Mouse (Mus musculus) adrenal gland, postnatal 36 days (tissue): ENCODE data around the gene Kif3a. TPM values are rescaled to one million over a fixed set of nuclear protein-coding genes. Genes with fewer than 3 reads are reported as not detected.
A peak's percentile ranks its signal among the peaks of the same experiment; 100 is the strongest.

ENCODE experiments used
- DNase-seq, 2 experiments: peaks; one replicate each; pipeline ENCODE4 v3.0.0; 2021; ENCODE audit warnings: mixed read lengths in 1 of 2
- long read RNA-seq, 2 experiments: library from polyadenylated mRNA; stranded (forward); transcript quantifications; one replicate each; pipeline ENCODE4 v2.0.0; 2021; ENCODE audit warnings: borderline sequencing depth in 2 of 2
- total RNA-seq, 2 experiments: library from RNA; stranded (reverse); gene quantifications; 2 replicates each; pipeline ENCODE4 v1.2.3; 2021

Gene Kif3a
- total RNA-seq = 10 to 100 TPM; 24.1 to 31.1 TPM
- long read RNA-seq, experiment 1, transcript Kif3a-201 (17 exons, 2,290 nt) = major isoform, 10 of 33 reads
- long read RNA-seq, experiment 1, partial matches to known transcripts = 20 of 33 reads
- long read RNA-seq, experiment 1, other reads (novel, unspliced or antisense) = 3 of 33 reads
- long read RNA-seq, experiment 2, partial matches to known transcripts = 0 of 4 reads
- long read RNA-seq, experiment 2, other reads (novel, unspliced or antisense) = 1 of 4 reads

GRCm38 (mm10) chr11:53567224-53568014 lies at the start of gene Kif3a:
Kif3a (plus strand) TSS chr11:53567379.
- peak; percentile 96 for DNase-seq

- no peak for DNase-seq
These were observed 48.4 kb upstream of the Kif3a start for GRCm38 (mm10) chr11:53518759-53519158.

- peak; percentile 67 to 82 for DNase-seq
These were observed 47.7 kb upstream of the Kif3a start, which contains the start of gene Sept8 for GRCm38 (mm10) chr11:53519207-53520121. Sept8 (plus strand) TSS chr11:53519257.

GRCm38 (mm10) chr11:53520122-53520978 lies 46.8 kb upstream of the Kif3a start:
- DNase-seq = peak; percentile 56 to 63

GRCm38 (mm10) chr11:53521120-53521820 lies 45.9 kb upstream of the Kif3a start:
- DNase-seq = no peak

GRCm38 (mm10) chr11:53521821-53522131 lies 45.4 kb upstream of the Kif3a start:
- DNase-seq = no peak

- DNase-seq = no peak
These were observed 44.8 kb upstream of the Kif3a start for GRCm38 (mm10) chr11:53522362-53522761.

- DNase-seq = no peak
These were observed 44.2 kb upstream of the Kif3a start for GRCm38 (mm10) chr11:53522930-53523329.

GRCm38 (mm10) chr11:53523545-53524405 lies 43.4 kb upstream of the Kif3a start:
- no peak for DNase-seq

GRCm38 (mm10) chr11:53524905-53525304 lies 42.3 kb upstream of the Kif3a start:
- DNase-seq = peak; percentile 37 to 48

GRCm38 (mm10) chr11:53525461-53525860 lies 41.7 kb upstream of the Kif3a start:
- no peak for DNase-seq

GRCm38 (mm10) chr11:53528397-53529252 lies 38.6 kb upstream of the Kif3a start:
- no peak for DNase-seq

- DNase-seq = peak; percentile 48
These were observed 38.0 kb upstream of the Kif3a start for GRCm38 (mm10) chr11:53529253-53529557.

- DNase-seq = no peak
These were observed 37.2 kb upstream of the Kif3a start for GRCm38 (mm10) chr11:53530001-53530400.

- DNase-seq = no peak
These were observed 35.5 kb upstream of the Kif3a start for GRCm38 (mm10) chr11:53531578-53532230.

GRCm38 (mm10) chr11:53532231-53532620 lies 35.0 kb upstream of the Kif3a start:
- DNase-seq = no peak

- peak; percentile 36 to 38 for DNase-seq
These were observed 28.1 kb upstream of the Kif3a start for GRCm38 (mm10) chr11:53539002-53539491.

- no peak for DNase-seq
These were observed 26.8 kb upstream of the Kif3a start for GRCm38 (mm10) chr11:53540394-53540793.
